Mouse (Mus musculus): ENCODE measurements around the gene Kdm5a. TPM values are rescaled to one million over a fixed set of nuclear protein-coding genes. Genes with fewer than 3 reads are reported as not detected.

The Kdm5a gene
- polyA plus RNA-seq, 1 experiment from 2014 or later: 38.9 TPM

- no peaks in the 10 kb centered on the region for H3K9me3 ChIP-seq
- H3K27me3 ChIP-seq (ENCODE audit: insufficient read depth, poor library complexity, severe bottlenecking): no peaks in the 10 kb centered on the region
- H3K36me3 ChIP-seq: peaks cover 15% of the 10 kb centered on the region
- peak overlapping the region; percentile 96 for H3K27ac ChIP-seq
- no peak for DNase-seq (ENCODE audit: low spot score)
- peak overlapping the region; percentile 89 for H3K4me3 ChIP-seq
- 22% methylated on average over 15 of the region's 15 CpGs for WGBS
- peaks cover 18% of the 10 kb centered on the region for H3K4me1 ChIP-seq
These were observed 893 bp upstream of the Kdm5a start for GRCm38 (mm10) chr6:120362774-120363687.

- H3K4me1 ChIP-seq: peaks cover 18% of the 10 kb centered on the region
- WGBS: 1% methylated on average over 31 of the region's 31 CpGs
- no peaks in the 10 kb centered on the region for H3K9me3 ChIP-seq
- H3K27ac ChIP-seq: peak overlapping the region; percentile 96
- H3K27me3 ChIP-seq (ENCODE audit: insufficient read depth, poor library complexity, severe bottlenecking): no peaks in the 10 kb centered on the region
- H3K4me3 ChIP-seq: peak overlapping the region; percentile 89
- H3K36me3 ChIP-seq: peaks cover 30% of the 10 kb centered on the region
- peak; percentile 75 for DNase-seq (ENCODE audit: low spot score)
These were observed 590 bp downstream of the Kdm5a start for GRCm38 (mm10) chr6:120364523-120364905.

GRCm38 (mm10) chr6:120365051-120365450 is 1.1 kb downstream of the Kdm5a start:
- H3K9me3 ChIP-seq: no peaks in the 10 kb centered on the region
- DNase-seq (ENCODE audit: low spot score): no peak
- H3K27me3 ChIP-seq (ENCODE audit: insufficient read depth, poor library complexity, severe bottlenecking): no peaks in the 10 kb centered on the region
- H3K4me3 ChIP-seq: peak overlapping the region; percentile 89
- H3K36me3 ChIP-seq: peaks cover 34% of the 10 kb centered on the region
- H3K27ac ChIP-seq: peak overlapping the region; percentile 96
- peaks cover 18% of the 10 kb centered on the region for H3K4me1 ChIP-seq
- WGBS: 3% methylated on average over 15 of the region's 15 CpGs

- WGBS: 93% methylated on average over 2 of the region's 2 CpGs
These were observed 12.8 kb downstream of the Kdm5a start for GRCm38 (mm10) chr6:120376736-120377135.

GRCm38 (mm10) chr6:120390054-120390453 is 26.1 kb downstream of the Kdm5a start:
- H3K36me3 ChIP-seq: peaks cover 93% of the 10 kb centered on the region
- no peak overlapping the region for H3K27ac ChIP-seq
- H3K4me1 ChIP-seq: no peaks in the 10 kb centered on the region
- 78% methylated on average over 3 of the region's 3 CpGs for WGBS
- no peaks in the 10 kb centered on the region for H3K9me3 ChIP-seq
- no peak for DNase-seq (ENCODE audit: low spot score)
- H3K27me3 ChIP-seq (ENCODE audit: insufficient read depth, poor library complexity, severe bottlenecking): no peaks in the 10 kb centered on the region
- no peak overlapping the region for H3K4me3 ChIP-seq

More at GRCm38 (mm10) chr6:120376736-120377135, 12.8 kb downstream of the Kdm5a start:
- no peak overlapping the region for H3K4me3 ChIP-seq
- no peaks in the 10 kb centered on the region for H3K4me1 ChIP-seq
- H3K27ac ChIP-seq: no peak overlapping the region
- peaks cover 96% of the 10 kb centered on the region for H3K36me3 ChIP-seq
- H3K9me3 ChIP-seq: no peaks in the 10 kb centered on the region
- no peak for DNase-seq (ENCODE audit: low spot score)
- no peaks in the 10 kb centered on the region for H3K27me3 ChIP-seq (ENCODE audit: insufficient read depth, poor library complexity, severe bottlenecking)

- Histone ChIP-seq H3K4me3 (no peak overlapping the region), H3K9me3 (no peaks in the 10 kb centered on the region), H3K36me3 (peaks cover 98% of the 10 kb centered on the region), H3K4me1 (no peaks in the 10 kb centered on the region), H3K27ac (no peak overlapping the region), H3K27me3 (ENCODE audit: insufficient read depth, poor library complexity, severe bottlenecking) (no peaks in the 10 kb centered on the region)
- no peak for DNase-seq (ENCODE audit: low spot score)
- 90% methylated on average over 2 of the region's 2 CpGs for WGBS
These were observed 28.9 kb downstream of the Kdm5a start for GRCm38 (mm10) chr6:120392811-120393210.

- Histone ChIP-seq H3K27me3 (ENCODE audit: insufficient read depth, poor library complexity, severe bottlenecking) (no peaks in the 10 kb centered on the region), H3K4me3 (no peak overlapping the region)
These were observed 31.9 kb downstream of the Kdm5a start for GRCm38 (mm10) chr6:120395622-120396345.

GRCm38 (mm10) chr6:120403936-120404335 is 40.0 kb downstream of the Kdm5a start:
- Histone ChIP-seq H3K9me3 (no peaks in the 10 kb centered on the region), H3K27ac (no peak overlapping the region), H3K27me3 (ENCODE audit: insufficient read depth, poor library complexity, severe bottlenecking) (no peaks in the 10 kb centered on the region), H3K4me3 (no peak overlapping the region), H3K4me1 (no peaks in the 10 kb centered on the region), H3K36me3 (peaks cover 89% of the 10 kb centered on the region)
- 88% methylated on average over 1 of the region's 1 CpGs for WGBS
- no peak for DNase-seq (ENCODE audit: low spot score)

More at GRCm38 (mm10) chr6:120395622-120396345, 31.9 kb downstream of the Kdm5a start:
- Histone ChIP-seq H3K4me1 (no peaks in the 10 kb centered on the region), H3K9me3 (no peaks in the 10 kb centered on the region), H3K27ac (no peak overlapping the region), H3K36me3 (peaks cover 94% of the 10 kb centered on the region)
- DNase-seq (ENCODE audit: low spot score): no peak
- WGBS: 94% methylated on average over 5 of the region's 5 CpGs

GRCm38 (mm10) chr6:120438161-120438560 is 74.2 kb downstream of the Kdm5a start:
- peaks cover 72% of the 10 kb centered on the region for H3K36me3 ChIP-seq

GRCm38 (mm10) chr6:120442171-120442749 is 78.3 kb downstream of the Kdm5a start:
- H3K4me1 ChIP-seq: no peaks in the 10 kb centered on the region
- H3K4me3 ChIP-seq: no peak overlapping the region
- WGBS: 92% methylated on average over 4 of the region's 4 CpGs
- no peak overlapping the region for H3K27ac ChIP-seq
- DNase-seq (ENCODE audit: low spot score): no peak
- no peaks in the 10 kb centered on the region for H3K27me3 ChIP-seq (ENCODE audit: insufficient read depth, poor library complexity, severe bottlenecking)
- H3K9me3 ChIP-seq: no peaks in the 10 kb centered on the region
- H3K36me3 ChIP-seq: peaks cover 53% of the 10 kb centered on the region

More at GRCm38 (mm10) chr6:120438161-120438560, 74.2 kb downstream of the Kdm5a start:
- H3K4me1 ChIP-seq: no peaks in the 10 kb centered on the region
- no peak overlapping the region for H3K4me3 ChIP-seq
- no peak overlapping the region for H3K27ac ChIP-seq
- no peak for DNase-seq (ENCODE audit: low spot score)
- H3K9me3 ChIP-seq: no peaks in the 10 kb centered on the region
- no peaks in the 10 kb centered on the region for H3K27me3 ChIP-seq (ENCODE audit: insufficient read depth, poor library complexity, severe bottlenecking)
- 89% methylated on average over 3 of the region's 3 CpGs for WGBS

GRCm38 (mm10) chr6:120443363-120444355 is 79.7 kb downstream of the Kdm5a start:
- Histone ChIP-seq H3K27me3 (ENCODE audit: insufficient read depth, poor library complexity, severe bottlenecking) (no peaks in the 10 kb centered on the region), H3K4me1 (no peaks in the 10 kb centered on the region), H3K9me3 (no peaks in the 10 kb centered on the region), H3K36me3 (peaks cover 43% of the 10 kb centered on the region), H3K27ac (peak overlapping the region; percentile 25; the same call in 1 of the 2 replicates), H3K4me3 (no peak overlapping the region)
- 72% methylated on average over 14 of the region's 14 CpGs for WGBS
- DNase-seq (ENCODE audit: low spot score): no peak

- Histone ChIP-seq H3K9me3 (no peaks in the 10 kb centered on the region), H3K4me3 (no peak overlapping the region), H3K27me3 (ENCODE audit: insufficient read depth, poor library complexity, severe bottlenecking) (no peaks in the 10 kb centered on the region), H3K27ac (no peak overlapping the region), H3K36me3 (no peaks in the 10 kb centered on the region), H3K4me1 (0 out of 2 replicates have a peak, but pooled peaks cover 4% of the 10 kb centered on the region)
- 75% methylated on average over 3 of the region's 3 CpGs for WGBS
- DNase-seq (ENCODE audit: low spot score): no peak
These were observed 86.3 kb downstream of the Kdm5a start for GRCm38 (mm10) chr6:120450208-120450607.
